ENCODE assay signal across 19 mouse cellular contexts in genomic region chr17:29724610-29725009, GRCm38 (mm10). TPM values are rescaled to one million over a fixed set of nuclear protein-coding genes. Genes with fewer than 3 reads are reported as not detected.
DNase-seq lines count a peak whose midpoint lies in the region; ATAC-seq and TF ChIP-seq lines count a peak whose summit lies in the region.
"Had no signal": no experiment of that assay in that cellular context is flagged by ENCODE, and none has a peak within 500 bp of the region (broad histone marks: within the 10 kb centered on the region; RNA-seq: fewer than 3 reads in every experiment).

No protein-coding gene starts in this region.

- H3K4me3 ChIP-seq in embryonic facial prominence, embryonic 13.5 days = no peak overlapping the region
- no peak overlapping the region for H3K4me3 ChIP-seq in embryonic facial prominence, embryonic 10.5 days
- no peak overlapping the region for H3K4me3 ChIP-seq in midbrain, embryonic 13.5 days (replicated peaks)
- H3K4me3 ChIP-seq in midbrain, embryonic 15.5 days = no peak overlapping the region
- H3K4me3 ChIP-seq in hindbrain, postnatal 0 days (ENCODE audit: low read length) = no peak overlapping the region
- H3K4me3 ChIP-seq: embryonic facial prominence, embryonic 12.5 days; heart, embryonic 10.5 days; limb, embryonic 15.5 days had no signal

- no peaks in the 10 kb centered on the region for H3K36me3 ChIP-seq in embryonic facial prominence, embryonic 13.5 days
- H3K36me3 ChIP-seq in embryonic facial prominence, embryonic 10.5 days (replicated peaks) = no peaks in the 10 kb centered on the region
- H3K36me3 ChIP-seq in midbrain, embryonic 13.5 days = no peaks in the 10 kb centered on the region
- no peaks in the 10 kb centered on the region for H3K36me3 ChIP-seq in midbrain, embryonic 15.5 days (replicated peaks)
- H3K36me3 ChIP-seq in hindbrain, postnatal 0 days (ENCODE audit: insufficient read depth, low read length) = no peaks in the 10 kb centered on the region
- H3K36me3 ChIP-seq: embryonic facial prominence, embryonic 12.5 days; heart, embryonic 10.5 days; limb, embryonic 15.5 days had no signal

- WGBS in embryonic facial prominence, embryonic 13.5 days = 72% methylated on average over 6 of the region's 6 CpGs
- WGBS in embryonic facial prominence, embryonic 10.5 days = 84% methylated on average over 6 of the region's 6 CpGs
- WGBS in midbrain, embryonic 13.5 days = 71% methylated on average over 6 of the region's 6 CpGs
- whole genome bisulfite sequencing in midbrain, embryonic 15.5 days = 50% methylated on average over 6 of the region's 6 CpGs
- 33% methylated on average over 6 of the region's 6 CpGs for WGBS in hindbrain, postnatal 0 days

- H3K27ac ChIP-seq in embryonic facial prominence, embryonic 13.5 days = no peak overlapping the region
- no peak overlapping the region for H3K27ac ChIP-seq in embryonic facial prominence, embryonic 10.5 days (replicated peaks)
- no peak overlapping the region for H3K27ac ChIP-seq in midbrain, embryonic 13.5 days
- H3K27ac ChIP-seq in midbrain, embryonic 15.5 days = no peak overlapping the region
- H3K27ac ChIP-seq in hindbrain, postnatal 0 days = no peak overlapping the region
- H3K27ac ChIP-seq: embryonic facial prominence, embryonic 12.5 days; heart, embryonic 10.5 days; limb, embryonic 15.5 days; macrophage had no signal

- no peaks in the 10 kb centered on the region for H3K4me1 ChIP-seq in embryonic facial prominence, embryonic 13.5 days
- H3K4me1 ChIP-seq in embryonic facial prominence, embryonic 10.5 days = no peaks in the 10 kb centered on the region
- no peaks in the 10 kb centered on the region for H3K4me1 ChIP-seq in midbrain, embryonic 13.5 days (replicated peaks)
- H3K4me1 ChIP-seq in midbrain, embryonic 15.5 days = peaks cover 3% of the 10 kb centered on the region; the same call in 1 of the 2 replicates
- no peaks in the 10 kb centered on the region for H3K4me1 ChIP-seq in hindbrain, postnatal 0 days (ENCODE audit: insufficient read depth, low read length)
- H3K4me1 ChIP-seq: embryonic facial prominence, embryonic 12.5 days; limb, embryonic 15.5 days had no signal

- 0 out of 2 replicates have a peak, but pooled peaks cover 3% of the 10 kb centered on the region for H3K9me3 ChIP-seq in embryonic facial prominence, embryonic 13.5 days
- H3K9me3 ChIP-seq in embryonic facial prominence, embryonic 10.5 days = 0 out of 2 replicates have a peak, but pooled peaks cover 3% of the 10 kb centered on the region
- H3K9me3 ChIP-seq in midbrain, embryonic 13.5 days = no peaks in the 10 kb centered on the region
- no peaks in the 10 kb centered on the region for H3K9me3 ChIP-seq in midbrain, embryonic 15.5 days
- H3K9me3 ChIP-seq in hindbrain, postnatal 0 days (ENCODE audit: low read length) = no peaks in the 10 kb centered on the region
- H3K9me3 ChIP-seq: embryonic facial prominence, embryonic 12.5 days; heart, embryonic 10.5 days; limb, embryonic 15.5 days had no signal

- no peaks in the 10 kb centered on the region for H3K27me3 ChIP-seq in embryonic facial prominence, embryonic 13.5 days
- H3K27me3 ChIP-seq in embryonic facial prominence, embryonic 10.5 days (replicated peaks; ENCODE audit: low read depth, poor library complexity, severe bottlenecking) = 0 out of 2 replicates have a peak, but pooled peaks cover 6% of the 10 kb centered on the region
- no peaks in the 10 kb centered on the region for H3K27me3 ChIP-seq in midbrain, embryonic 13.5 days
- no peaks in the 10 kb centered on the region for H3K27me3 ChIP-seq in midbrain, embryonic 15.5 days (replicated peaks)
- no peaks in the 10 kb centered on the region for H3K27me3 ChIP-seq in hindbrain, postnatal 0 days (ENCODE audit: insufficient read depth, low read length)
- H3K27me3 ChIP-seq: embryonic facial prominence, embryonic 12.5 days; limb, embryonic 15.5 days had no signal

- no peak overlapping the region for H3K9ac ChIP-seq in embryonic facial prominence, embryonic 13.5 days
- no peak overlapping the region for H3K9ac ChIP-seq in midbrain, embryonic 13.5 days (replicated peaks)
- H3K9ac ChIP-seq in midbrain, embryonic 15.5 days = no peak overlapping the region
- no peak overlapping the region for H3K9ac ChIP-seq in hindbrain, postnatal 0 days (replicated peaks; ENCODE audit: low read length)
- H3K9ac ChIP-seq: embryonic facial prominence, embryonic 12.5 days; limb, embryonic 15.5 days; liver, postnatal 0 days had no signal

- H3K4me2 ChIP-seq in embryonic facial prominence, embryonic 13.5 days = no peak overlapping the region
- H3K4me2 ChIP-seq in midbrain, embryonic 13.5 days (replicated peaks) = no peak overlapping the region
- H3K4me2 ChIP-seq in midbrain, embryonic 15.5 days = no peak overlapping the region
- no peak overlapping the region for H3K4me2 ChIP-seq in hindbrain, postnatal 0 days (ENCODE audit: low read depth, low read length)
- H3K4me2 ChIP-seq: embryonic facial prominence, embryonic 12.5 days; limb, embryonic 15.5 days had no signal

- TF ChIP-seq CTCF in hindbrain, postnatal 0 days (IDR thresholded peaks at IDR 0.05; ENCODE audit: low read depth) = no peak

- DNase-seq in embryonic facial prominence, embryonic 10.5 days (ENCODE audit: low spot score) = no peak
- DNase-seq in brain, adult 2 months (ENCODE audit: low read depth, low spot score) = peak; percentile 70
- peak; percentile 90 for DNase-seq in hindbrain, postnatal 0 days (ENCODE audit: low spot score)
- no peak for DNase-seq in spleen, postnatal 10 days (ENCODE audit: low spot score in 2 of 2)
- no peak for DNase-seq in yolk sac, embryonic 10.5 days (ENCODE audit: low spot score)
- DNase-seq: adrenal gland, adult 8-10 months; B cell, adult 2 months; gastrocnemius, postnatal 25 days; kidney, postnatal 10 days; liver, postnatal 0 days; right cerebral cortex, postnatal 25 days had no signal

- 0 out of 2 replicates have a peak, but pooled peaks have one; percentile 32 for ATAC-seq in embryonic facial prominence, embryonic 13.5 days (ENCODE audit: insufficient number of reproducible peaks, insufficient read depth, low FRiP score, low TSS enrichment, low read depth)
- ATAC-seq in midbrain, embryonic 13.5 days = peak; percentile 11; the same call in 1 of the 2 replicates
- ATAC-seq in midbrain, embryonic 15.5 days (replicated peaks) = no peak
- ATAC-seq in hindbrain, postnatal 0 days = peak; percentile 91
- ATAC-seq: intestine, embryonic 16.5 days; liver, postnatal 0 days had no signal

RNA-seq across cellular contexts. Expression of gene Ccdc167, which starts 7.8 kb away (rescaled TPM):
- polyA plus RNA-seq in embryonic facial prominence, embryonic 13.5 days (2015; fragmentation: Nextera tagmentation; extraction: Ambion mirVana) = 14.5 and 15.8 TPM in 2 replicates
- 16.5 and 18.1 TPM in 2 replicates for polyA plus RNA-seq in embryonic facial prominence, embryonic 10.5 days (2016; fragmentation: Nextera tagmentation; extraction: Ambion mirVana)
- 11.4 and 12.0 TPM in 2 replicates for polyA plus RNA-seq in midbrain, embryonic 13.5 days (2015; fragmentation: Nextera tagmentation; extraction: Ambion mirVana)
- 9.3 and 10.4 TPM in 2 replicates for polyA plus RNA-seq in midbrain, embryonic 15.5 days (2015; fragmentation: Nextera tagmentation; extraction: Ambion mirVana)
- total RNA-seq in hindbrain, postnatal 0 days (2014; rRNA removed) = 9.7 and 14.4 TPM in 2 replicates
- 9.8 and 11.3 TPM in 2 replicates for polyA plus RNA-seq in hindbrain, postnatal 0 days (2015; fragmentation: Nextera tagmentation; extraction: Ambion mirVana)

Comparison
In these comparisons a context has a peak if more than half of its experiments do, and no peak if none do; other contexts are left out.
1. DNase-seq: peak in brain, adult 2 months (single experiment) and hindbrain, postnatal 0 days (single experiment); none in embryonic facial prominence, embryonic 10.5 days (single experiment), spleen, postnatal 10 days (0 of 2) and yolk sac, embryonic 10.5 days (single experiment).